Mouse (Mus musculus) stomach, embryonic 14.5 days (tissue): ENCODE results near the gene Runx1. TPM values are rescaled to one million over a fixed set of nuclear protein-coding genes. Genes with fewer than 3 reads are reported as not detected.

Experiments used
- ATAC-seq: fragments of 200-750 bp; cut with Nextera tagmentation; 2 replicates; pipeline ENCODE4 v1.8.0; 2017; ENCODE audit warnings: low read depth, moderate TSS enrichment; ENCODE audit not compliant: insufficient number of reproducible peaks, insufficient read depth, low FRiP score
- H3K27ac ChIP-seq: fragments of 300-500 bp; sonication (generic); 2 replicates; pipeline ENCODE4 v1.5.1; 2014; ENCODE audit warnings: mild to moderate bottlenecking, low read length, moderate library complexity, mixed read lengths
- H3K27me3 ChIP-seq: fragments of 300-500 bp; sonication (generic); 2 replicates; pipeline ENCODE4 v1.6.1; 2014; ENCODE audit warnings: low read length, control low read depth, mixed read lengths; ENCODE audit not compliant: control insufficient read depth, insufficient read depth
- H3K36me3 ChIP-seq: fragments of 300-500 bp; sonication (generic); 2 replicates; pipeline ENCODE4 v1.6.1; 2014; ENCODE audit warnings: mild to moderate bottlenecking, control low read depth, low read length, moderate library complexity, mixed read lengths; ENCODE audit not compliant: control insufficient read depth, insufficient read depth
- H3K4me1 ChIP-seq: fragments of 300-500 bp; sonication (generic); 2 replicates; pipeline ENCODE4 v1.6.1; 2014; ENCODE audit warnings: low read length, control low read depth, mixed read lengths; ENCODE audit not compliant: control insufficient read depth, insufficient read depth
- H3K4me2 ChIP-seq: fragments of 300-500 bp; sonication (generic); replicated peaks from 2 replicates; pipeline ENCODE4 v1.6.1; 2014; ENCODE audit warnings: low read depth, low read length, control low read depth
- H3K4me3 ChIP-seq: fragments of 300-500 bp; sonication (generic); 2 replicates; pipeline ENCODE4 v1.5.1; 2014; ENCODE audit warnings: low read depth, low read length, control low read depth
- H3K9ac ChIP-seq: fragments of 300-500 bp; sonication (generic); replicated peaks from 2 replicates; pipeline ENCODE4 v1.6.1; 2014; ENCODE audit warnings: low read depth, mild to moderate bottlenecking, control low read depth, low read length, moderate library complexity, mixed read lengths
- H3K9me3 ChIP-seq: fragments of 300-500 bp; sonication (generic); 2 replicates; pipeline ENCODE4 v1.6.1; 2016; ENCODE audit warnings: low read depth, low read length, control low read depth; ENCODE audit not compliant: control insufficient read depth
- WGBS: fragments of 180-500 bp; shearing (Covaris S2); extraction: QIAGEN DNeasy Blood & Tissue Kit; methylation state at CpG from one replicate; pipeline ENCODE4 v1.1.7; 2014; 5-methylcytosine and 5-hydroxymethylcytosine counted together
- polyA plus RNA-seq: library from polyadenylated mRNA; unstranded; fragments of >200 nt; fragmentation: Nextera tagmentation; extraction: Ambion mirVana; gene quantifications from 2 replicates; pipeline ENCODE4 v1.2.1, GENCODE M21; 2014

Gene Runx1
- polyA plus RNA-seq, 1 experiment from 2014 or later = 9.2 TPM

DNA sequence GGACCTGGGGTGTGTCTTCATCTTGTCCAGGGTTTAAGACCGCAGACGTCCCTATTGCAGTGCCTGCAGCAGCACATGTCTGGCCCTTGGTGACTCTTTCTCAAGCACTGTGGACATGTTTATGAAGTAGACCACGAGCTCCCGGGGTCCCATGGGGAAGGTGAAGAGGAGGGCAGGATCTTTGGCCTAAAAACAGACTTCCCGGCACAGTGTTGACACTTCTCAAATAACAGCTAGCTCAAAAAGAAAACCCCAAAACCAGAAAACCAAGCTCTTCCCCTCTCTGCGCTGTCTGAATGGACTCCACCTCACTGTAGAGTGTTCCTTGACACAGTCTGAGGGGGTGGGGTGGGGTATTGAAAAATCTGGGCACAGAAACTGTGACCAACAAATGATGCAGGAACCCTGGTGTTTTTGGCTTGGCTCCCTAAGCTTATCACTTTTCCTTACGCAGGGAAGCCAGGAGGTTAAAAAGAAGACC is 42.3 kb downstream of the Runx1 start:
- whole genome bisulfite sequencing = 42% methylated on average over 7 of the region's 7 CpGs
- no peak for ATAC-seq
- no peaks in the 10 kb centered on the region for H3K9me3 ChIP-seq
- no peaks in the 10 kb centered on the region for H3K4me1 ChIP-seq
- H3K36me3 ChIP-seq = no peaks in the 10 kb centered on the region
- no peak overlapping the region for H3K4me3 ChIP-seq
- no peak overlapping the region for H3K9ac ChIP-seq
- no peaks in the 10 kb centered on the region for H3K27me3 ChIP-seq
- no peak overlapping the region for H3K27ac ChIP-seq
- no peak overlapping the region for H3K4me2 ChIP-seq

DNA sequence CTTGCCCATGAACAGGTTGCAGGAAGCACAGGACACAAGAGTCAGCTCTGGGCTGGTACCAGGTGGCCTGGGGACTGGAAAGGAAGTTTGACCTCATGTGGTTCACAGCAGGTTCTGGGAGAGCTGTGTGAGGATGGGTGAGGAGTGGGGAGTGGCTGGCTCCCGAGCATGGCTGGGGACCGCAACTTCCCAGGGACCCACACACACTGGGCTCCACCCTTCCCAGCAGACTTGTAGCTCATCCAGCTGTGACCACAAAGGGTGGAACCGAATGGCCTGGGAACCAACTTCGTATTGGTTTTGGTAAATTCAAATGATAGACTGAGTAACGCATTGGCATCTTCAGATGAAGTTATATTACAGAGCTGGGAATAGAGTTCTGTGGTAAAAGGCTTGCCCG is 43.5 kb downstream of the Runx1 start:
- no peak for ATAC-seq
- no peaks in the 10 kb centered on the region for H3K27me3 ChIP-seq
- no peak overlapping the region for H3K4me2 ChIP-seq
- no peak overlapping the region for H3K27ac ChIP-seq
- no peaks in the 10 kb centered on the region for H3K4me1 ChIP-seq
- no peak overlapping the region for H3K9ac ChIP-seq
- no peak overlapping the region for H3K4me3 ChIP-seq
- 75% methylated on average over 6 of the region's 6 CpGs for WGBS
- no peaks in the 10 kb centered on the region for H3K9me3 ChIP-seq
- H3K36me3 ChIP-seq = no peaks in the 10 kb centered on the region

DNA sequence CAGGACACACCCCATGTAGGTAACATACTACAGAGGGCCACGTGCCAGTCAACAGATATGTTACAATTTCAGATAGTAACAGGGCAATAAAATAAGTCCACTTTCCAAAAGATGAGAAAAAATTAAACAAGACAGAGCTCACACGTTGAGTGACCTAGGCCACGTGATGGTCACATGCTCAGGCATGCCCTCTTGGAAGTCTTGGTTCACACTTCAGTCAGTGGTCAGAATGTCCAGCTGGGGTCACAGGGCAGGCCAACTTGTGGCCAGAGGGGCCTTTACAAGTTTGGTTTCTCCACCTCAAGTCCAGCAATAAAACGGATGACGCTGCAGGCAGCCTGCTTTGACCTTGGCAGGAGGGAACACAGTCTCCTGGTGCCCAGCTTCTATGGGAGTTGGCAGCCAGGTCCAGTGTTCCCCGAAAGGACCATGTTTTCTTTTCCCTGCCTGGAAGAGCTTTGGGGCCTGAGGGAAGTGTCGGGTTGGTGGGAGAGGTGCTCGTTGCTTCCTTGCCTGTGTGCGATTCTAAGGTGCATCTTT is 46.0 kb downstream of the Runx1 start:
- H3K4me1 ChIP-seq = no peaks in the 10 kb centered on the region
- no peak overlapping the region for H3K4me3 ChIP-seq
- H3K27ac ChIP-seq = no peak overlapping the region
- H3K4me2 ChIP-seq = no peak overlapping the region
- ATAC-seq = no peak
- no peaks in the 10 kb centered on the region for H3K9me3 ChIP-seq
- no peak overlapping the region for H3K9ac ChIP-seq
- whole genome bisulfite sequencing = 86% methylated on average over 9 of the region's 9 CpGs
- H3K27me3 ChIP-seq = no peaks in the 10 kb centered on the region
- no peaks in the 10 kb centered on the region for H3K36me3 ChIP-seq

DNA sequence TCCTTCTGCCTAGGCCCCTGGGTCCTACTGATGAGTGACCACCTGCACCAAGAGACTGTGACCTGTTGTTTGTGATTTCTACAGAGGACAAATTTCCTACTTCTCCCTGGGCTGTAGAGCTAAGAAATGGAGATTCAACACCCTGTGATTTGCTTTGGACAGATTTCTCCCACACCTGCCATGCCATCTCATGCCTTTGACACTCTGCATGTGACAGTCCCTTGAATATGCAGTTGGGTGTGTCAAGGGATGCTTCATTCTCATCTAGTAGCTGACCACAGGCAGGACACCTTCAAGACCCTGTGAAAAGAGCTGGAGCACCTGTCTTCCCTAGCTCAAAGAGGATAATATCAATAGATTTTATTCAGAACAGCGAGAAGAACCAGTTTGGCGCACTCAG is 46.8 kb downstream of the Runx1 start:
- no peaks in the 10 kb centered on the region for H3K27me3 ChIP-seq
- H3K4me2 ChIP-seq = no peak overlapping the region
- H3K4me1 ChIP-seq = no peaks in the 10 kb centered on the region
- WGBS = 95% methylated on average over 2 of the region's 2 CpGs
- no peaks in the 10 kb centered on the region for H3K9me3 ChIP-seq
- no peak overlapping the region for H3K27ac ChIP-seq
- no peaks in the 10 kb centered on the region for H3K36me3 ChIP-seq
- no peak overlapping the region for H3K4me3 ChIP-seq
- no peak for ATAC-seq
- H3K9ac ChIP-seq = no peak overlapping the region

DNA sequence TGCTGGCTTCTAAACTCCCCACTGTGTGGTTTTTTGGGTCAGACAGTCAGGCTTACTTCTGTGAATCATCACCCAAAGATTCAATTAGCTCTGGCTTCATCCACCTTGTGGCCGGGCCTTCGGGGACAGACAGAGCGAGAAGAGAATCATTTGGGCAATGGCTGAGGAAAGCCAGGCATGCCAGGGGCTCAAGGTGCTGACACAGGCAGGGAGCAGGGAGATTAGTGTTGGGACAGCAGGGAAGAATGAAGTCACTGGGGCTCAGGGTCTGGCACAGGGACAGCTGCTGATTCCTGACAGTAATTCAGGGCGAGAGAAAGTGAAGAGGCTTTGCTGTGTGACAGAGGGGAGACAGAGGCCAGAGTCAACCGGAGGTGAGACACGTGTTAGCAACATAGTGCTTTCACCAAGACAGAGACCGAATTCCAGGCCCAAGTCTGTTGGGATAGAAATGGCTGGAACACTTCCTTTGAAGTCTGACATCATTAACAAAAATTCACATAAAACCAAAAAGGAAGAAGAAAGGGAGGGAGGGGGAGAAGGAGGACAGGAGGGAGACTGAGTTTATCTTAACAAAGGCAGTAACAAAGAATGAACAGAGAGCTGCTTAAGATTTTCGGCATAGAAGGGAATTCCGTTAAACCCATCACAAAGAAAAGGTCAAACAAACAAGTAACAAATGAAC is 47.7 kb downstream of the Runx1 start:
- no peaks in the 10 kb centered on the region for H3K9me3 ChIP-seq
- no peak overlapping the region for H3K27ac ChIP-seq
- H3K4me2 ChIP-seq = no peak overlapping the region
- H3K36me3 ChIP-seq = no peaks in the 10 kb centered on the region
- no peak overlapping the region for H3K9ac ChIP-seq
- 49% methylated on average over 9 of the region's 9 CpGs for WGBS
- no peaks in the 10 kb centered on the region for H3K27me3 ChIP-seq
- no peak for ATAC-seq
- H3K4me1 ChIP-seq = no peaks in the 10 kb centered on the region
- no peak overlapping the region for H3K4me3 ChIP-seq

DNA sequence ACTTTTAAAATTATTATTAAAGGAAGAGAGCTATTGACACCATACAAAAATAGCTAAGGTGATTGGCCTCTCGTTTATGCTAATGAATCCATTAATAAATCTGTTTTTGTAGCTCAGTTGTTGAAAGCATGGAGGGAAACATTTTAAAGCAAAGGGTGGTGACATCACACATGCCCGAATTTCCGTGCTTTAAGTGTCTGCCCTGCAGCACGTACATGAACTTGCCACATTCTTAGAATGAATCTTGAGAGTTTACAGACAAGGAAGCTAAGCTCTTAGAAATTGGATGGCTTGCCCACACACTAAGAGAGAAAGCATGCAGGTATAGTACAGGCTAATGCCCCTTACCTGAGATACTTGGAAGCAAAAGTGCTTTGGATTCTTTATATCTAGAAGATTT is 58.1 kb downstream of the Runx1 start:
- 91% methylated on average over 4 of the region's 4 CpGs for WGBS
- no peak overlapping the region for H3K27ac ChIP-seq
- H3K4me2 ChIP-seq = no peak overlapping the region
- no peak overlapping the region for H3K9ac ChIP-seq
- H3K36me3 ChIP-seq = no peaks in the 10 kb centered on the region
- H3K4me1 ChIP-seq = no peaks in the 10 kb centered on the region
- no peaks in the 10 kb centered on the region for H3K9me3 ChIP-seq
- no peaks in the 10 kb centered on the region for H3K27me3 ChIP-seq
- no peak for ATAC-seq
- no peak overlapping the region for H3K4me3 ChIP-seq

DNA sequence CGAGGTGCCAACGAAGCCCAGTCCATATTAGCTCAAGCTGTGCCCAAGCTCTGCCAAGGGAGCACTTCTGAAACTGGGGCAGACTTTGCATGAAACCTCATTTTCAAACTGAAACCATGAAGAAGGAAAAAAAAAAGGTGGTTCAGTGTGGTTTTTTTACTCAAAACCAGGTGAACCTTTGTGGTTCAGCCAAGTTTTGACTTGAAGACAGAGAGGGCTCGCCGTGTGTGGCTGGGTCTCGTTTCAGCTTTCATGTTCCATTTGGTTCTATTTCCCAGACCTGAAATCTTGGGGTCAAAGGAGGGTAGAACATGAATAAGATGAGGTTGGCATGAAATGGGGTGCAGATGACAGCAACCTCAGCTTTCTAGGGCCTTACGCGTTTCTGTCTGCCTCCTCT is 58.5 kb downstream of the Runx1 start:
- ATAC-seq = no peak
- H3K36me3 ChIP-seq = no peaks in the 10 kb centered on the region
- no peak overlapping the region for H3K4me2 ChIP-seq
- no peak overlapping the region for H3K4me3 ChIP-seq
- H3K9ac ChIP-seq = no peak overlapping the region
- no peaks in the 10 kb centered on the region for H3K4me1 ChIP-seq
- H3K9me3 ChIP-seq = no peaks in the 10 kb centered on the region
- H3K27ac ChIP-seq = no peak overlapping the region
- H3K27me3 ChIP-seq = no peaks in the 10 kb centered on the region
- 91% methylated on average over 7 of the region's 7 CpGs for WGBS

DNA sequence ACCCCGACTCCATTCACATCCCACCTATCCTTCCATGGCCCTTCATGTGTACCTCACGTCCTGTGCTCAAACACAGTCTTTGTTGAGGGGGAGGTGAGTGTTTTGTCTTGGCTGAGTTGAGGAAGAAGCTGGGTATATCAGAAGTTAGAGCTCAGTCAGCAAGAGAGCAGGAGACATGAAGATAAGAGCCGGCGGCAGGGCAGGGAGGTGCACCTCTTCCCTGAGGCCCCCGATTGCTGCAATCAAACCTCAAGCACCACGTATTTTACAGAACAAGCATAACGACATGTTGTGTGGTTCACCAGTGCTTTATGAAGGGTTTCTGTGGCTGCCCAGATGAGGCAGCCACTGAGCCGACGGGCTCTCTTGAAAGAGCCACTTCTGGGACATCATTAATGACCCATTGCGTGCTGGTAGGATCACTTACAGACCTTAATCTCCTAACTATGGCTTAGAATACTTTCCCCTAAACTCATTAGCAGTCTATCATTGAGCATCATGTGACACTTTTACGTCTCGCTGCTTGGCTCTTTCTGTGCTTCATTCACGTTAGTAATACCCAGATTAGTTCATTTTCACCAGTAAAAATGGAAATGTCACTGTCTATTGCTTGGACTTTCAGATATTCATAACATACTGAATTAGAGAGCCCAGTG is 61.1 kb downstream of the Runx1 start:
- Histone ChIP-seq H3K27me3 (no peaks in the 10 kb centered on the region), H3K36me3 (no peaks in the 10 kb centered on the region), H3K4me1 (no peaks in the 10 kb centered on the region), H3K27ac (no peak overlapping the region), H3K9me3 (no peaks in the 10 kb centered on the region), H3K4me3 (no peak overlapping the region), H3K9ac (no peak overlapping the region), H3K4me2 (no peak overlapping the region)
- no peak for ATAC-seq
- WGBS = 80% methylated on average over 13 of the region's 13 CpGs
